Mouse (Mus musculus) kidney, postnatal 4 days (tissue): ENCODE measurements around the gene Vps33b.

Experiments
- DNase-seq, 2 experiments: peaks; one replicate each; pipeline ENCODE4 v3.0.0; 2021; ENCODE audit warnings: mixed read lengths in 2 of 2

Vps33b gene

GRCm38 (mm10) chr7:80273456-80273855 lies 4.0 kb downstream of the Vps33b start:
- no peak for DNase-seq

- DNase-seq = no peak
Observed at GRCm38 (mm10) chr7:80276374-80276773, 6.9 kb downstream of the Vps33b start.

GRCm38 (mm10) chr7:80280032-80280431 lies 10.6 kb downstream of the Vps33b start:
- no peak for DNase-seq

GRCm38 (mm10) chr7:80280998-80281397 lies 11.5 kb downstream of the Vps33b start:
- DNase-seq = no peak

- DNase-seq = no peak
Observed at GRCm38 (mm10) chr7:80281646-80282045, 12.2 kb downstream of the Vps33b start.

- no peak for DNase-seq
Observed at GRCm38 (mm10) chr7:80283226-80283918, 13.9 kb downstream of the Vps33b start.

- no peak for DNase-seq
Observed at GRCm38 (mm10) chr7:80284391-80284790, 14.9 kb downstream of the Vps33b start.

GRCm38 (mm10) chr7:80285725-80286124 lies 16.3 kb downstream of the Vps33b start:
- DNase-seq = no peak

GRCm38 (mm10) chr7:80287736-80288135 lies 18.3 kb downstream of the Vps33b start:
- no peak for DNase-seq

GRCm38 (mm10) chr7:80294062-80294763 lies 24.8 kb downstream of the Vps33b start, which contains the start of gene Prc1:
Gene Prc1, plus strand, starts transcription at chr7:80294450.
- peak; percentile 98 for DNase-seq

- DNase-seq = peak; percentile 21 to 35
Observed at GRCm38 (mm10) chr7:80294764-80295648, 25.6 kb downstream of the Vps33b start.

- no peak for DNase-seq
Observed at GRCm38 (mm10) chr7:80296462-80296861, 27.0 kb downstream of the Vps33b start.

- no peak for DNase-seq
Observed at GRCm38 (mm10) chr7:80297041-80297440, 27.6 kb downstream of the Vps33b start.

- no peak for DNase-seq
Observed at GRCm38 (mm10) chr7:80298754-80299153, 29.3 kb downstream of the Vps33b start.

- no peak for DNase-seq
Observed at GRCm38 (mm10) chr7:80299568-80299967, 30.1 kb downstream of the Vps33b start.

GRCm38 (mm10) chr7:80301522-80301921 lies 32.1 kb downstream of the Vps33b start:
- no peak for DNase-seq

GRCm38 (mm10) chr7:80307766-80308165 lies 38.3 kb downstream of the Vps33b start:
- DNase-seq = no peak

- no peak for DNase-seq
Observed at GRCm38 (mm10) chr7:80310771-80311170, 41.3 kb downstream of the Vps33b start.

- no peak for DNase-seq
Observed at GRCm38 (mm10) chr7:80315733-80316132, 46.3 kb downstream of the Vps33b start.

- DNase-seq = no peak
Observed at GRCm38 (mm10) chr7:80317439-80318115, 48.1 kb downstream of the Vps33b start.

- no peak for DNase-seq
Observed at GRCm38 (mm10) chr7:80318670-80319069, 49.2 kb downstream of the Vps33b start.

- DNase-seq = no peak
Observed at GRCm38 (mm10) chr7:80319846-80320496, 50.5 kb downstream of the Vps33b start.
